Mouse (Mus musculus): ENCODE results near the gene Psmd5. TPM values are rescaled to one million over a fixed set of nuclear protein-coding genes. Genes with fewer than 3 reads are reported as not detected.
A peak's percentile ranks its signal among the peaks of the same experiment; 100 is the strongest.
"Not testable (repeated sequence)": the region's sequence is repeated elsewhere in the genome, so short reads cannot be mapped to it uniquely, and the experiment has no call there.

Psmd5 gene
- polyA plus RNA-seq, 1 experiment from 2014 or later, result 94.9 TPM

DNA sequence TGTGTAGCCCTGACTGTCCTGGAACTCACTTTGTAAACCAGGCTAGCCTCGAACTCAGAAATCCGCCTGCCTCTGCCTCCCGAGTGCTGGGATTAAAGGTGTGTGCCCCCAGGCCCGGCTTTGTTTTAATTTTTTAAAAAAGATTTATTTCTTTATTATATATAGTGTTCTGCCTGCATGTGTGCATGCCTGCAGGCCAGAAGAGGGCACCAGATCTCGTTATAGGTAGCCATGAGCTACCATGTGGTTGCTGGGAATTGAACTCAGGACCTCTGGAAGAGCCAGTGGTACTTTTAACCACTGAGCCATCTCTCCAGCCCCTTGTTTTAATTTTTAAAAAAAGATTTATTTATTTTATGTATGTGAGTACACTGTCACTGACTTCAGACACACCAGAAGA, 34.6 kb downstream of the Psmd5 start:
- H3K4me2 ChIP-seq (replicated peaks); H3K9me3 ChIP-seq; H3K36me3 ChIP-seq; H3K4me1 ChIP-seq; H3K4me3 ChIP-seq; H3K27me3 ChIP-seq (replicated peaks); H3K27ac ChIP-seq; H3K9ac ChIP-seq; ATAC-seq (ENCODE audit: low FRiP score, low read depth): not testable (repeated sequence)
- 82% methylated on average over 5 of the region's 5 CpGs for WGBS

DNA sequence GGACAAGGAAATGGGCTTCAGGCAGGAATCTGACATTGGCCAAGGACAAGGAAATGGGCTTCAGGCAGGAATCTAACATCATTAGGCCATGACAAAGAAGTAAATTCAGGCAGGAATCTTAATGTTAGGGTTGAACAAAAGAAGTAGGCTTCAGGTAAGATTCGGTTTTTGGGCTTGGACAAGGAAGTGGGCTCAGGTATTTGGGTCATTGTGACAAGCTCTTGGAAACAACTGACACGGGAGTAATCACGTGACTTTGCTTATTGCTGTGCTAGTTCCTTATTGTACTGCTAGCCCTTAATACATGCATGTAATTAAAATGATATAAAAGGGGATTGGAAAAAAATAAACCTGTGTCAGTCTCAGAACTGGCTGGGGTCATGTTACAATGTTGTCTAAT, 39.1 kb downstream of the Psmd5 start:
- Histone ChIP-seq H3K9me3 (no peaks in the 10 kb centered on the region), H3K4me2 (replicated peaks) (no peak overlapping the region), H3K27ac (no peak overlapping the region), H3K9ac (no peak overlapping the region), H3K4me1 (no peaks in the 10 kb centered on the region), H3K4me3 (no peak overlapping the region), H3K36me3 (no peaks in the 10 kb centered on the region), H3K27me3 (replicated peaks) (no peaks in the 10 kb centered on the region)
- 83% methylated on average over 3 of the region's 3 CpGs for WGBS
- no peak for ATAC-seq (ENCODE audit: low FRiP score, low read depth)

DNA sequence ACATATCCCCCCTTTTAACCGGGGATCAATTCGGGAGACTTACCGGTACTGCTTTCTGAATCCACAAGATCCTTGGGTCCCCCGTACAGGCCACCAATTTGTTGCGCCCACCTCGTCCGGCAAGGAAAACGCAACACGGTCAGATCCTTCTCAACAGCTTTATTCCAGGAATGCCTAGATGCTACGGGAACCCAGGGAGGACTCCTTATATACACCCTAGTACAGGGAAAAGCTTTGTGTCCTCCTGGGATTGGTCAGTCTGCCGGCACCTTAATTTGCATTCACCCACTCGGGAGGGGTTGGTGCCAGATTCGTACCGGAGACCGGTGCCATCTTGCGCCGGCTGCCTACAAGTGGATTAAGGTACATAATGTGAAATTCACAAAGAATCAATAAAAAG, 41.1 kb downstream of the Psmd5 start:
- WGBS, result 88% methylated on average over 17 of the region's 17 CpGs
- Histone ChIP-seq H3K27ac (no peak overlapping the region), H3K27me3 (replicated peaks) (no peaks in the 10 kb centered on the region), H3K4me2 (replicated peaks) (no peak overlapping the region), H3K4me1 (no peaks in the 10 kb centered on the region), H3K9me3 (0 out of 2 replicates have a peak, but pooled peaks cover 5% of the 10 kb centered on the region), H3K36me3 (no peaks in the 10 kb centered on the region), H3K4me3 (no peak overlapping the region), H3K9ac (no peak overlapping the region)
- no peak for ATAC-seq (ENCODE audit: low FRiP score, low read depth)

- not testable (repeated sequence) for H3K27ac ChIP-seq; H3K4me3 ChIP-seq; H3K27me3 ChIP-seq (replicated peaks); H3K4me1 ChIP-seq; ATAC-seq (ENCODE audit: low FRiP score, low read depth); H3K36me3 ChIP-seq; H3K9me3 ChIP-seq; H3K4me2 ChIP-seq (replicated peaks); H3K9ac ChIP-seq
- WGBS, result 75% methylated on average over 11 of the region's 11 CpGs
Measured at GRCm38 (mm10) chr2:34832766-34833457, 41.9 kb downstream of the Psmd5 start, which contains the start of gene Gm34653. Gene Gm34653, plus strand, starts transcription at chr2:34833007.

GRCm38 (mm10) chr2:34830066-34830465, 44.7 kb downstream of the Psmd5 start:
- not testable (repeated sequence) for ATAC-seq (ENCODE audit: low FRiP score, low read depth); H3K36me3 ChIP-seq; H3K9ac ChIP-seq; H3K9me3 ChIP-seq; H3K4me3 ChIP-seq; H3K27me3 ChIP-seq (replicated peaks); H3K27ac ChIP-seq; H3K4me2 ChIP-seq (replicated peaks); H3K4me1 ChIP-seq
- 95% methylated on average over 17 of the region's 17 CpGs for WGBS

DNA sequence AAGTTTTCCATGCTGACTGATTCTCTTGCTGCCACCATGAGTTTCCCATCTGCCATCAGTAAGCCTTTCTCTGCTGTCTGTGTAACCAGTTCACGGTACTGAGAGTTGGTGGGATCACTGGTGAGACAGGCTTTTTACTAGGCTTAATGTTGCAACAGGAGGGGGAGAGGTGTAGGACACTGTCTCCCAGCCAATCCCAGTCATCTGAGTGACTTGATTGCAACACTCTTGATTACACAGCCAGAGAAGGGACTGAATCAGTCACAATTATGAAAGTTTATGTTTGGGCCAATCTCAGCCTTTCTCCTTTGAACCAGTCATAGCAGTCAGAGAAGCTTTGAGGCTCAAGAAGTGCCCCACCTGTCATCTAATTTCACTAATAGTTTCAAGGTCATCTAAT, 46.7 kb downstream of the Psmd5 start:
- peaks cover 19% of the 10 kb centered on the region for H3K4me1 ChIP-seq
- WGBS, result 95% methylated on average over 1 of the region's 1 CpGs

DNA sequence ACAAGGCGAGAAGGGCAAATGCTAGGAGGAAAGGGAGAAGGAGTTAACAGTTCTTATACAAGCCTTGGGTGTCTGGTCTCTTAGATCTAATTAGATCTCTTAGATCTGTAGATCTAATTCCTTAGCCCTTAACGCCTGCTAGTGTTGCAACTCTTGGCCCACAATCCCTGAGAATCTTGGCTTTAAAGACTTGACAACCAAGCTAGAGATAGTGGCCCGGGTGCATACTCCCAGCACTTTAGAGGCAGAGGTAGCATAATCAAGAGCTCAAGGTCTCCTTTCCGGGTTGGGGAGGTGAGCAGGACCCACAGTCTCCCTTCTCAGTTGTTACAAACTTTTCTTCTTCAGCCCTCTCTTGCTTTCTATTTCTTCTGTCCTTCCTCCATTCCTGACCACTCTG, 47.2 kb downstream of the Psmd5 start:
- peaks cover 2% of the 10 kb centered on the region; the same call in 1 of the 2 replicates for H3K36me3 ChIP-seq
- H3K4me1 ChIP-seq, result peaks cover 19% of the 10 kb centered on the region
- 0 out of 2 replicates have a peak, but pooled peaks cover 5% of the 10 kb centered on the region for H3K9me3 ChIP-seq
- no peak overlapping the region for H3K27ac ChIP-seq
- no peaks in the 10 kb centered on the region for H3K27me3 ChIP-seq (replicated peaks)
- no peak overlapping the region for H3K9ac ChIP-seq
- H3K4me2 ChIP-seq (replicated peaks), result no peak overlapping the region
- no peak for ATAC-seq (ENCODE audit: low FRiP score, low read depth)
- H3K4me3 ChIP-seq, result no peak overlapping the region
- WGBS, result 91% methylated on average over 4 of the region's 4 CpGs

More for the DNA sequence above, 46.7 kb downstream of the Psmd5 start:
- H3K4me2 ChIP-seq (replicated peaks), result no peak overlapping the region
- no peak overlapping the region for H3K9ac ChIP-seq
- H3K4me3 ChIP-seq, result no peak overlapping the region
- H3K27me3 ChIP-seq (replicated peaks), result no peaks in the 10 kb centered on the region
- H3K36me3 ChIP-seq, result no peaks in the 10 kb centered on the region
- ATAC-seq (ENCODE audit: low FRiP score, low read depth), result no peak
- 0 out of 2 replicates have a peak, but pooled peaks cover 5% of the 10 kb centered on the region for H3K9me3 ChIP-seq
- no peak overlapping the region for H3K27ac ChIP-seq

GRCm38 (mm10) chr2:34826460-34827231, 48.1 kb downstream of the Psmd5 start:
- Histone ChIP-seq H3K27me3 (replicated peaks) (no peaks in the 10 kb centered on the region), H3K4me2 (replicated peaks) (peak overlapping the region; percentile 80), H3K36me3 (peaks cover 9% of the 10 kb centered on the region), H3K4me3 (peak overlapping the region; percentile 97), H3K4me1 (peaks cover 19% of the 10 kb centered on the region), H3K9me3 (0 out of 2 replicates have a peak, but pooled peaks cover 5% of the 10 kb centered on the region), H3K9ac (peak overlapping the region; percentile 96), H3K27ac (peak overlapping the region; percentile 4; the same call in 1 of the 2 replicates)
- 36% methylated on average over 20 of the region's 21 CpGs for WGBS
- no peak for ATAC-seq (ENCODE audit: low FRiP score, low read depth)

DNA sequence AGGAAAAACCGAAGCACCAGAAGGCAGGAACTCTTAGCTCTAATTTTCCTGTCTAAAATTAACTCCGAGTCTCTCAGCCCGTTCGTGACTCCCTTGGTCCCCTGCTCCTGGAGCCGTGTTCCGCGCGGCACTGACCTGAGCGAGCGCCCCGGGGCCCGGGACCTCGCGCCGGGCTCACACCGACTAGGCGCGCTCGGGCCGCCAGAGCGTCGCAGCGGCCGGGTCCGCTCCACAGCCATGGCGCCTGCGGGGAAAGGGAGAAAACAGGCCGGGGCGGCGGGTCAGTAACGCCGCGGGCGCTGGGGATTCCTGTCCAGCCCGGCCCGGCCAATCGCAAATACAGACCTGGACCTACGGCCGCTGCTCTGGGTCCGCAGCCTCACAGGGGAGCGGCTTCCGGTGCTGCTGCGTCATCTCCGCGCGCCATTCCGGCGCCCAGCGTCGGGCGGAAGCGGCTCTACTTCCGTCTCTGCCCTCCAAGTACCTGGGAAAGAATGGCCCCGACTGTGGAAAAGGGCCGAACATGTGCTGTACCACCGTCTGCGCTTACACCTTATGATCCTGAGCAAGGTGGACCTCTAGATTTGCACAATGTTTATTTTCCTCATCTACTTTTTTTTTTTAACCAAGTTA, 48.8 kb downstream of the Psmd5 start, which contains the start of gene Fbxw2:
TSS of gene Fbxw2 (minus strand) at position 485 of the 633 bp plus-strand sequence.
- H3K9ac ChIP-seq, result peak within 1 kb of the TSS; percentile 96
- under 1% methylated on average over 55 of the region's 57 CpGs for WGBS
- H3K27me3 ChIP-seq (replicated peaks), result no peaks in the 10 kb centered on the region
- 0 out of 2 replicates have a peak, but pooled peaks cover 5% of the 10 kb centered on the region for H3K9me3 ChIP-seq
- H3K4me3 ChIP-seq, result peak within 1 kb of the TSS; percentile 97
- H3K36me3 ChIP-seq, result peaks cover 13% of the 10 kb centered on the region
- peak; percentile 95 for ATAC-seq (ENCODE audit: low FRiP score, low read depth)
- peak within 1 kb of the TSS; percentile 67; the same call in 1 of the 2 replicates for H3K27ac ChIP-seq
- H3K4me1 ChIP-seq, result peaks cover 19% of the 10 kb centered on the region
- peak within 1 kb of the TSS; percentile 80 for H3K4me2 ChIP-seq (replicated peaks)

DNA sequence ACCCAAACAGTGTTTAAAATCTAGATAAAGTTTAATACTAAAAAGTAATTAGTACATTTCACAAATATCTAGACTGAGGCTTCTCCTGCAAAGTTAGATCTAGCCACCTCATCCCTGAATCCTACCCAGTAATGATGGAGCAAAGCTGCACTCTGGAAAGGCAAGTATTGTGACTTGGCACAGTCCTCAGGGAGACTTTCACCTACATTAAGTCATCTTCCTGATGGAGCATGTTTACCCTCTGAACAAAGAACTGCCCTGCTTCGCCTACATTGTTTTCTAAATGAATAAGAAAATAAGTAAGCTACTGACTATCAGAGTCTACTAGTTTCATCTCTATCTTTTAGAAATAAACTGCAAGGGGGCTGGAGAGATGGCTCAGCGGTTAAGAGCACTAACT, 56.3 kb downstream of the Psmd5 start:
- no peak overlapping the region for H3K9ac ChIP-seq
- H3K9me3 ChIP-seq, result no peaks in the 10 kb centered on the region
- no peak overlapping the region for H3K4me3 ChIP-seq
- H3K27me3 ChIP-seq (replicated peaks), result no peaks in the 10 kb centered on the region
- no peak overlapping the region for H3K27ac ChIP-seq
- 93% methylated on average over 2 of the region's 2 CpGs for WGBS
- no peak for ATAC-seq (ENCODE audit: low FRiP score, low read depth)
- no peaks in the 10 kb centered on the region for H3K4me1 ChIP-seq
- peaks cover 43% of the 10 kb centered on the region for H3K36me3 ChIP-seq
- H3K4me2 ChIP-seq (replicated peaks), result no peak overlapping the region

DNA sequence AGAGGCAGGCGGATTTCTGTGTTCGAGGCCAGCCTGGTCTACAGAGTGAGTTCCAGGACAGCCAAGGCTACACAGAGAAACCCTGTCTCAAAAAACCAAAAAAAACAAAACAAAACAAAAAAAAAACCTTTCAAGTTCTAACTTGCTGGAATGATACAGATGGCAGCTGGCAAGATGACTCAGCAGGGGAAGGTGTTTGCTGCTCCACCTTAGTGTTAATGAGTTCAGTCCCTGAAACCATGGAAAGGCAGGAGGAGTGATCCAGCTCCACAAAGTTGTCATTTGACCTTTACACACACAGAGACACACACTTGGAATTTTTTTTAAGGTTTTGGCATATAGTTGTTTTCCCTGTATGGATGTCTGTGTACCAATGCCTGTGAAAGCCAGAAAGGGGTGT, 58.9 kb downstream of the Psmd5 start:
- H3K9me3 ChIP-seq; H3K27ac ChIP-seq; H3K27me3 ChIP-seq (replicated peaks); H3K4me3 ChIP-seq; H3K9ac ChIP-seq; H3K4me2 ChIP-seq (replicated peaks); H3K4me1 ChIP-seq; ATAC-seq (ENCODE audit: low FRiP score, low read depth): not testable (repeated sequence)
- 99% methylated on average over 2 of the region's 2 CpGs for WGBS
- peaks cover 47% of the 10 kb centered on the region for H3K36me3 ChIP-seq

GRCm38 (mm10) chr2:34812706-34813105, 62.1 kb downstream of the Psmd5 start:
- Histone ChIP-seq H3K27ac (no peak overlapping the region), H3K9ac (no peak overlapping the region), H3K4me1 (no peaks in the 10 kb centered on the region), H3K27me3 (replicated peaks) (no peaks in the 10 kb centered on the region), H3K4me2 (replicated peaks) (no peak overlapping the region), H3K9me3 (no peaks in the 10 kb centered on the region), H3K36me3 (peaks cover 51% of the 10 kb centered on the region), H3K4me3 (no peak overlapping the region)
- 86% methylated on average over 7 of the region's 7 CpGs for WGBS
- no peak for ATAC-seq (ENCODE audit: low FRiP score, low read depth)

Measured in neural tube, embryonic 12.5 days (tissue).